Mouse (Mus musculus): ENCODE data around the gene Kcnj14.

Kcnj14 gene

DNA sequence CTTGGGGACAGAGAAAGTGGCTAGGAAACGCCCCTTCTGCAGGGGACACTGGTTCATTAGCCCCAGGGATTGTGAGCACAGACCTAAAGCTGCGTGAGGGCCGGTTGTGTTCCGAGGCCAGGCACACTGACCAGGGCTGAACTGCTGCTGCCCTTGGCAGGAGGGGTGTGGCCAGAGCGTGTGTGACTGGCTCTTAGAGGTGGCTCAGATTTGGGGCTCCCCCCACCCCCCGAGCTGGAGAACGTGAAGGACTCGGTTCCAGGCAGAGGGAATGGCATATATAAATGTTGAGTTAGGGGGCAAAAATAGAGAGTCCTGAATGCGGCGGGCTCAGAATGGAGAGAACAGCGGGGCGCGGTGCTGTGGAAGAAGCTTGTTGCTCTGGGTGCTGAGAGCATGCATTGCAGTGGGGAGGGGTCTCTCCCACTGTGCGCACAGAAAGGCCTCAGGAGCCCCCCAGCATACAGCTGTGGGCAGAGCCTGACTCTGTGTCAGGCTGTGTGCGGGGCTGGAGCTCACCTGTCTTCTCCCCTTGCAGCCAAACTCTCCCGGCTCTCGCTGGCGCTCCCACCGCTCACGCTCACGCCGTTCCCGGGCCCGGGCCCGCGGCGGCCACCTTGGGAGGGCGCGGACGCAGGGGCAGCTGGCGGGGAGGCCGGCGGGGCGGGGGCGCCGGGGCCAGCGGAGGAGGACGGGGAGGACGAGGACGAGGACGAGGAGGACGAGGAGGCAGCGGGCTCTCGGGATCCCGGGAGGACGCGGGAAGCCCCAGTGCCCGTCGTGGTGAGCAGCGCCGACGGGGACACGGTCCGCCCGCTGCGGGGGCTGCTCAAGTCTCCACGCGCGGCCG lies 26.7 kb downstream of the Kcnj14 start:
- no peak for DNase-seq (ENCODE audit: low read depth, low spot score)

DNA sequence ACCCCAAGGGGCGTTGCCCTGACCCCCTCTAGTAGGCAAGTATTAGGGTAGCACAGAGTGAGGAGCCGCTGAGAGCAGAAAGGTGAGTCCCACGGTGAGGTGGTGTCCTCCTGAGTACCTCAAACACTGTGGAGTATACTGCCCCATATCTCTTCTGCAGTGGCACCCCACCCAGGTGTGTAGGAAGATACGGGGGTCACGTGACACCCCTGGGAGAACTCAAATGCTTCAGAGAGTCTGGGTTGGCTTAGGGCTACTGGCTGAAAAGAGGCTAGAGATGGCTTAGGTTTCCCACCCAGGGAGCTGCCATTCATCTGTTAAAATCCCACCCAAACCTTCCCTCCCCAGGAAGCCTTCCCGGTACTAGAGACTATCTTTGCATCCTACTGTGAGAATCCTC lies 27.6 kb downstream of the Kcnj14 start:
- no peak for DNase-seq (ENCODE audit: low read depth, low spot score)

DNA sequence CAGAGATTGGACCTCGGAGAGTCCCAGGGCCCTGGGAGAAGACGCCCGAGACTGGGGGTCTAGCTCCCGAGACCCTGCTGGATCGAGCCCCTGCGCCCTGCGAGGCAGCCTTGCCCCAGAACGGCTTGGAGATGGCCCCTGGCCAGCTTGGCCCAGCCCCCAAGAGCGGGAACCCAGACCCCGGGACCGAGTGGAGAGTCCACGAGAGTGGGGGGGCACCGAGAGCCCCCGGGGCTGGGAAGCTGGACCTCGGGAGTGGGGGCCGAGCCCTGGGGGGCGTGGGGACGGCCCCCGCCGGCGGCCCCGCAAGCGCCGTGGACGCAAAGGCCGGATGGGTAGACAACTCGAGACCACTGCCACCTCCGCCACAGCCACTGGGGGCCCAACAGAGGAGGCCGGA lies 29.6 kb downstream of the Kcnj14 start:
- DNase-seq (ENCODE audit: low read depth, low spot score) = no peak

DNA sequence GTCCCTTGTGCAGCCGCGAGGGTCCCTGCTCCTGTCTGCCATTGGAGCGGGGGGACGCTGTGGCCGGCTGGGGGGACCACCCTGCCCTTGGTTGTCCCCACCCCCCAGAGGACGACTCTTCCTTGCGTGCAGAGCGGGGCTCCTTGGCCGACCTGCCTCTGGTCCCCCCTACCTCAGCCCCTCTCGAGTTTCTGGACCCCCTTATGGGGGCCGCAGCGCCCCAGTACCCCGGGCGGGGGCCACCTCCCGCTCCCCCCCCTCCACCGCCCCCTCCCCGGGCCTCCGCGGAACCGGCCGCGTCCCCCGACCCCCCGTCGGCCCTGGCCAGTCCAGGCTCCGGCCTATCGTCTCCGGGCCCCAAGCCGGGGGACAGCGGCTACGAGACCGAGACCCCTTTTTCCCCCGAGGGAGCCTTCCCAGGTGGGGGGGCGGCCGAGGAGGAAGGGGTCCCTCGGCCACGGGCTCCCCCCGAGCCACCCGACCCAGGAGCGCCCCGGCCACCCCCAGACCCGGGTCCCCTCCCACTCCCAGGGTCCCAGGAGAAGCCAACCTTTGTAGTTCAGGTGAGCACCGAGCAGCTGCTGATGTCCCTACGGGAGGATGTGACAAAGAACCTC lies 30.5 kb downstream of the Kcnj14 start:
- DNase-seq (ENCODE audit: low read depth, low spot score) = no peak

DNA sequence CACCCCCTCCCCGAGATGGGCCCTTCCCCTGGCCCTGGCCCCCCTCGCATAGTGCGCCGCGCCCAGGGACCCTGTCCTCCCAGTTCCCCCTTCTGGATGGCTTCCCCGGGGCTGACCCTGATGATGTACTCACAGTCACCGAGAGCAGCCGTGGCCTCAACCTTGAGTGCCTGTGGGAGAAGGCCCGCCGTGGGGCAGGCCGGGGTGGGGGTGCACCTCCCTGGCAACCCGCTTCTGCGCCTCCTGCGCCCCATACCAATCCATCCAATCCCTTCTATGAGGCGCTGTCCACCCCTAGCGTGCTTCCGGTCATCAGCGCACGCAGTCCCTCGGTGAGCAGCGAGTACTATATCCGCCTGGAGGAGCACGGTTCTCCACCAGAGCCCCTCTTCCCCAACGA lies 31.3 kb downstream of the Kcnj14 start:
- DNase-seq (ENCODE audit: low read depth, low spot score) = no peak

DNA sequence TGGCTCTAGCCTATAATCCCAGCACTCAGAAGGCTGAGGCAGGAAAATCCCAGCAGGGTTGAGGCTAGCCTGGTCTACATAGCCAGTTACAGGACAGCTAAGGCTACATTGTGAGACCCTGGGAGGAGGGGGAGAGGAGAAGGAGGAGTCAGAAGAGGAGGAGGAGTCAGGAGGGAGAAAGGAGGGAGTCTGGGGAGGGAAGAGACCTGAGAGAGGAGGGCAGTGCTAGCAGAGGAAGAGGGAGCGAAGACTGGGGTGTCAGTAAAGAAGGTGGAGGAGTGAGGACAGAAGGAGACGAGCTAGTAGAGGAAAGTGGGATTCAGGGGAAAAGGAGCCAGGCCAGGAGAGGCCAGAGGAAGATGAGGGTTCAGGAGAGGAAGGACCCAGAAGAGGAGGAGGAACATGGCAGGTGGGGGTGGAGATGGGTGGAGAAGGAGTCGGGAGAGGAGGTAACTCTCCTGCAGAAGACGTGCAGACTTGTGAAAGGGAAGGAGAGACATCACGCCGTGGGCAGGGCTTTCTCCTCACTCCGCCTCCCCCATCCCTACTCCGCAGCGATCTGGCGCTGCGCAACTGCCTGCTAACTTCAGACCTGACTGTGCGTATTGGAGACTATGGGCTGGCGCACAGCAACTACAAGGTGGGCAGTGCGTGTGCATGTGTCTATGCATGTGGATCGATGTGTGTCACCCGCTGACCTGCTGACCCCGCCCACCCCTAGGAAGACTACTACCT lies 32.7 kb downstream of the Kcnj14 start:
- DNase-seq (ENCODE audit: low read depth, low spot score) = no peak

DNA sequence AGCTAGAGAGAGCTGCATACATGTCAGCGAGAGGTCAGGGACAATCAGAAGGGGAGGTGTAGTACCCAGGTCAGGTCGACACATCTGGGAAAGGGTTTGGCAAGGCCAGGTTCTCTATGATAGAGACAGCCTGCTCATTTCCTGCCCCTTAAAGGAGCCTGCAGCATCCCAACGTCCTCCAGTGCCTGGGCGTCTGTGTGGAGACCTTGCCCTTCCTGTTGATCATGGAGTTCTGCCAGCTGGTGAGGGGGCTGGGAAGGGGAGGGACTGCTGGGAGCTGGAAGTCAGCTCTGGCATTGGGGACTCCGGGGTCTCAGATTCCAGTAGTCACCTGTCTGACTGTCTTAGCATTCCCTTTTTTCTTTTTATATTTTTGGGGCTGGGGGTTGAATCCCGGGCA lies 33.9 kb downstream of the Kcnj14 start:
- no peak for DNase-seq (ENCODE audit: low read depth, low spot score)

DNA sequence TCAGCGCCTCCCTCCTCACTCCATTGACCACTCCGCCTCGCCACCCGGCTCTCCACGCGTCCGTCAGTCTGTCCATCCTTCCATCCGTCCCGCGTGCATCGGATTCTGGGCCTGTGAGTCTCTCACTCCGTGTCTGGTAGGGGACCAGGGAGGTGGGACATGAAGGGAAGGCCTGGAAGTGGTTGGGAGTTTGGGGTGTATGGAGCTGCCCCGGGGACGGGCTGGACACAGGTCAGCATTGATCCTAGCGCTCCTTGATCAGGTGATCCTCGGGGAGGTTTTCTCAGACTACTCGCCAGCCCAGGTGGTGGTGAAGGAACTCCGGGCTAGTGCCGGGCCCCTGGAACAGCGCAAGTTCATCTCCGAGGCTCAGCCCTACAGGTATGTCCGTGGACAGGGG lies 36.9 kb downstream of the Kcnj14 start:
- no peak for DNase-seq (ENCODE audit: low read depth, low spot score)

DNA sequence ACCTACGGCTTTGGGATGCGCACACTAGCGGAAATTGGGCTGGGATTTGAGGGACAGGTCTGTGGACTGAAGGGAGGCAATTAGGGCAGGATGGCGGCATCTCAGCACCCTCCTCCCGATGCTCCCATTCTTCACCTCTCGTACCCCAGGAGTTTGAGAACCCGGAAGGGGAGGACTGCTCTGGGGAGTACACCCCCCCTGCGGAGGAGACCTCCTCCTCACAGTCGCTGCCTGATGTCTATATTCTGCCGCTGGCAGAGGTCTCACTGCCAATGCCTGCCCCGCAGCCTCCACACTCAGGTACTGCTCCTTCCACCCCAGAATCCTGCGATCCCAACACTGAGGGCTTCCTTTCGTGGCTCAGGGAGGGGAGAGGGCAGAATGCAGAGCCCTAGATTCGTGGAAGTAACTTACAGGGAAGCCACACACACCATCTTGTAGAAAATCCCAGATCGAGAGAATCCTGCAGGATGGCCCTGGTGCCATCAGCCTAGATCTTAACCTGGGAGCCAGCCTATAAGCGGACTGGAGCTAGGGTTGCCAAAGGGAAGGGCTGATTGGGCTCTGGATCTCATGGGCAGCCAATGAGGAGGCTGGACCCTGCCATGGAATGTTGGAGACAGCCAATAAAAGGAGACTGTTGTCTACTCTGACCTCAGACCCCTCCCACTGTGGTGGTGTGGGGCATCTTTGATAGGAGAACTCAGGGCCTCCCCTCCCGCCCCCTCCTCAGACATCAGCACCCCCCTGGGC lies 37.7 kb downstream of the Kcnj14 start:
- no peak for DNase-seq (ENCODE audit: low read depth, low spot score)

DNA sequence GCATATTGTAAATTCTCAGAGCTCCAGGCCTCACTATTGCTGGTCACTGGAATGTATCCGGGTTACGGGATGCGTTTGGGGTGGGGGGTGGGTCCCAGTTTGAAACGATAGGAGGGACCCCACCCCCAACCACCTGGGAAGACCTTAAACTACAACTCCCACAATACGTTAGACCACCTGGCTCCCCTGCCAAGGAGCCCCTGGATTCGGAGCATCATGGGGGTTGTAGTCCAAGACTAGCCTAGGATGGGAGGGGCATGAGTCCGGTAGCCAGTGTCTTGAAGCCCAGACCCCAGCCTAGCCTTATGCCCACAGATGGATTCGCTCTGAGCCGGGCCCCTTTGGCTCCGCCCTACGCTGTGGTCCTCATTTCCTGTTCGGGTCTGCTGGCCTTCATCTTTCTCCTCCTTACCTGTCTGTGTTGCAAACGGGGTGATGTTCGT lies 38.4 kb downstream of the Kcnj14 start:
- peak; percentile 46 for DNase-seq (ENCODE audit: low read depth, low spot score)

DNA sequence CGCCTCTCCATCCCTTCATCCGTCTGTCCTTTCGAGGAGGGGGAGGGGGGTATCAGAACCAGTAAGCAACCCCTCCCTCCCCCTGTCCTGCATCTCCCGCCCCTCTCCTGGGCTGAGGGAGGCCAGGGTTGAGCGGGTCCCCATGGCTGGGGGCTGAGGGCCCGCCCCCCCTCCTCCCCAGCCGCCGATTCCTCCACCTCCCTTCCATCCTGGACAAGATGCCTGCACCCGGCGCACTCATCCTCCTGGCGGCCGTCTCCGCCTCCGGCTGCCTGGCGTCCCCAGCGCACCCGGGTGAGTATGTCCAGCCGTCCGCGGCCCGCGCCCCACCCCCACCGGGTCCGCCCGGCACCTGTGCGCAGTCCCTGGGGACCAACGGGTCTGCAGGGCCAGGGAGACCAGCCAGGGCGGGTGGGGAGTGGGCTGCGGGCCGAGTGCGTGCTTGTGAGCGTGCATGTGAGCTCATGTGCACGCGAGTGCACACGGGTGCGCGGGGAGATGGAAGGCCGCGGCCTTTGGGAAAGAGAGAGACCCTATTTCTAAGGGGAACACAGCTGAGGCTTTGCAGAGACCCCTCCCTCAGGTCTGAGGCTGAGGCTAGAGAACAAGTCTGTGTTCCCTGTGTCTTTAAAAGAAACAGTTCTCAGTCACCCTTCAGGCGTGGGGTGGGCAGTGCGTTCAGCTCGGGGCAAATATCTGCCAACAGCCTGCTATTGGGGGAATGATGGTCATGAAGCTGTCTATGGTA lies 39.0 kb downstream of the Kcnj14 start:
- DNase-seq (ENCODE audit: low read depth, low spot score) = no peak

DNA sequence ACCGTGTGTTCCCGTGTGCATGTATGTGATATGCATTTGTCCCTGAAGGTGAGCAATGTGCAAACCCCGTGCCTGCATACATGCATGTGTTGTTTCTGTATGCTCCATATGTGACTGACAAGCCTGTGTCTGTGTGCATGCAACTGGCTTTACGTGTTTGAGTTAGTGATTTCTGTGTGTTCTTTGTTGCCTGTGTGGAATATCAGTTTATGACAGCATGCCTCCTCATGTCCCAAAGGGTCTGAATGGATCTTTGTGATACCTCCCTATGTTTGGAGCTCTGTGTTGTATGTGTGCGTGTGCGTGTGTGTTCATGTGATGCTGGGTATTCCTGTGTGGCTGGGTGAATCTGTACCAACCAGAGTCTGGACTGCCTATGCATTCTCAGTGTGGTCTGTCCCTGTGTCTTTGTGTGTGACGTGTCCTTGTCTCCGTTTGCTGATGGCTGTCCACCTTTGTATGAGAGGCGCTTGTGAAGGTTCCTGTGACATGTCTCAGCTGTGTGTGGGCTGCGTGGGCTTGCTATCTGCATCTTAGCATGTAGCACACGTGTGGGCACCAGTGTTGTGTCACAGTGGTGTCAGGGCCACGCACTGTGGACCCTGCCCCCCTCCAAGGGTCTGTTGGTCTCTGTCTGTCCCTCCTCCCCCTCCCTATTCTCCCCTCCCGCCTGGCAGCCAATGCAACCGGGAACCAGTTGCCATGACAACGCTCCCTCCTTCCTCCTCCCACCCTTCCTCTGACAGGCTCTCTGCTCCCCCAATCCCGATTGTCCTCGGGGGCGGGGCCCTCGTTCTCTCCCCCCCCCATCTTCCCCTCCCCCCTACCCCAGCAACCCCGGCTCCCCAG lies 39.8 kb downstream of the Kcnj14 start, which contains the start of gene Sult2b1:
Gene Sult2b1 (minus strand): TSS at position 146 of the 849 bp plus-strand sequence.
- DNase-seq (ENCODE audit: low read depth, low spot score) = peak; percentile 68

DNA sequence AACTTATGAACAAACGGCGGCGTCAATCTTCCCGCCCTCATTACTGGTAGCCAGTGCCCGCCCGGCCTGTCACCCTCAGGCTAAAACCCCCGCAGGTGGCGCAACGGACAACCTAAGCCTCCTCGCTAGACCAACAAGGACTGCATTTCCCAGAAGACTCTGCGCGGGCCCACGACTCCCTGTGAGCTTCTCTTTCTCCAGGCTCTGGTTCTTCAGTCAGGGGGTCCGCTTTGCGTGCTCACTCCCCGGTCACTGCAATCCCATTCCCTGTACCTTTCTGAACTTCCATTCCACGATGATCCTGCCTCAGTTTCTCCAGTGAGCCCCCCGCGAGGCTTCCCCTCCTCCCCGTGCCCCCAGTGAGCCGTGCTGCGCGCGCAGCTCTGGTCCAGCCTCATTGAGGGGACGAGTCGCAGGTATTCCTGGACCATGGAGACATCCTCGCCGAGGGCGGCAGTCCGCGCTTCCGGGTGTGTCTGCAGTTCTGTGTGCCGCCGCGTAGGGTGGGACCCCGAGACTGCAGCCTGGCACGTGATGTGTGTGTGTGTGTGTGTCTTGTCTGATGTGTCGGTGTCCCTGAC lies 41.0 kb downstream of the Kcnj14 start, which contains the start of gene Lmtk3:
Gene Lmtk3 (plus strand): TSS at position 228 of the 581 bp plus-strand sequence.
- peak; percentile 42 for DNase-seq (ENCODE audit: low read depth, low spot score)

DNA sequence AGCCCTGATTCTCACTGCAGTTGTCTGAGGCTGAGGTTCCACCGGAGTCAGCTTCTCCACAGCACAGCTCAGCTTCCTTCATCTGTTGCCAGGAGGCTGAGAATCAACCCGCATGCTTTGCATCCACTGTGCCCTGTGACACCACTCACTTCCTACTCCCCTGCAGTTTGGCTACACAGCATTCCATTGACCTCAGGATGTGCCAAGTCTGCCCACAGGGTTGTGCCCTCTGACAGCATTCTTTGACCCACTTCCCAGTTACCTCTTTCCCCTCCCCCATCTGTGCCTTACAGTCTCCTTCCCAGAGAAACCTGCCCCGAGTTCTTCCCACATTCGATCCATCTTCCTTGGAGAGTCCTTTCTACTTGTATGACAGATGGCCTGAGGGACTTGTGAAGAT lies 42.3 kb downstream of the Kcnj14 start:
- DNase-seq (ENCODE audit: low read depth, low spot score) = no peak

DNA sequence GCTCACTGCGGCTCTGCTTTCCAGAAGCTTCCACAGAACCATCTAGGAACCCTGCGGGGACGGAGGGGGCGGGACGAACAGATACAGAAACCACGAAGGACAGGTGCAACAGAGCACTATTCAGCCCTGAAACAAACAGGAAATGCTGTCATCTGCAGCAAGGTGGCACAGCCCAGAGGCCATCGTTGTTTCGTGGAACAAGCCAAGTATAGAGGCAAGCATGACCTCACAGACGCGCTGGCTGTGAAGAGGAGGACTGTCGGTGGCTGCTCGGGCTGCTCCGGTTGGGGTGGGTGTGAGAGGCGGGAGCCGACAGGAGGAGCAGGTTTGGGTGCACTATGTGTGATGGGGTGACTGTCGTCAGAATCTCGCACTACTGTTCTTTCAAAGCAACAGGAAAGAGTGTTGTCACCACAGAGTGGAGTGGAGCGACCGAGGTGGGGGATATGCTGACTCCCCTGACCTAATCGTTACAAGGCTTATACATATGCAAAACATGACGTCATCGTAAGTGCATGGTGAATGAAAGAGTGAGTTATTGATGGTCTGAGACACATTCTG lies 45.4 kb downstream of the Kcnj14 start:
- DNase-seq (ENCODE audit: low read depth, low spot score) = no peak

DNA sequence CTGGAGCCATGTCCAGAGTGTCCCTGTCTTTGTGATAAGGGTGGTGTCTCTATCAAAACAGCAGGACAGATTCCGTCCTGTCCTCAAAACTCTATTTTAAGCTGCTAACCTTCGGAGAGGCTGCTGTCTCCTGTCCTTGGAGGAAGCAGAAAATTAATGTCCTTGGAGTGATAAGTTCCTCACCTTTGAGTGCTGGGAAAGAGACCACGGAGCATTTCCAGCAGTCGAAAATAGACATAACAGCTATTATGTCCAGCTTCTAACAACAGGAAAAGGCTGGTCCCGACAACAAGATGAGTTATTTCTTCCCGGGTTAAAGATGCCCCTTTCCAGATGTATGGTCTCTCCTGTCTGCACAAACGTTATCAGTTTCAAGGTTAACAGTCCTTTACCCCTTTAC lies 49.3 kb downstream of the Kcnj14 start:
- DNase-seq (ENCODE audit: low read depth, low spot score) = no peak

DNA sequence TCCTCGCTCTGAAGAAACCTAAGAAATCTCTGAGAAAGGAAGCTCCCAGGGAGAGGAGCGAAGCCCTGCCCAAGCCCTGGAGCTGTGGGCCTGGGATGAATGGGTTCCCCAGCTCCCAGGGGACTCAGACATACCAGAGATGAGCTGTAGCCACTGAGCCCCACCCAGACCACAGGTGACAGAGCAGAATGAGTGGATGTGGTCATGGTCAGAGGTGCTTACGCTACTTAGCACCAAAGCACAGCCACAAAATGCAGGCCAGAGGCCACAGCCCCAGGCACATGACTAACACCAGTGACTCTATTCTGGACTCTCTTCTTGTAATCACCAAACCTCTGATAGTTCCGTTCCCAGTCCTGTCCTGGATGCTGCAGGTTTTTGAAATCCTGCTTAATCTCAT lies 53.5 kb downstream of the Kcnj14 start:
- DNase-seq (ENCODE audit: low read depth, low spot score) = no peak

DNA sequence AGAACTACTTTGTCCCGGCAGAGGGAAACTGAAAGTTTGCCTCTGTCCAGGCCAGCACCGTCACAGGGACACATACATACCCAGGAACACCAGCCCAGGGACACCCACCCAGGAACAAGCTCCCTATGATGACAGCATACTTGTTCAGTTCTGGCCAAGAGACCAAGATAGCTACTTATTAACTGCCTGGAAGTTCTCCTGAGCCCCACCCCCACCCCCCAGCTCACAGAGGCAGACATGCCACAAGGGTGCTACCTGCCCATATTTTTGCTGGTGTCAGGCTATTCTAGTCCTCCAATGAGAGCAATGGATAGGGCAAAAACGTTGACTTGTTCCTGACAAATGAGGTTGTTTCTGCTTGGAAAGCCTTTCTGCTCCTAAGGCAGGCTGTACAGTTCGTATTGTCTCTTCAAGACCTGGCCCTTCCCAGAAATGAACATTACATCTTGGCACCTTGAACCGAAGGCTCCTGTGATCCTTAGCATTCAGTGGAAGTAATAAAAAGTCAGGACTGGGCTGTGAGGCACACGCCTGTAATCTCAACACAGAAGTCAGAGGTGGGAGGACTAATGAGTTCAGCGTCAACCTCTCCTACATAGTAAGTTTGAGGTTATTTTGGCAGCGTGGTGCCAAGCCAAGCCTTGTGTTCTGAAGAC lies 54.0 kb downstream of the Kcnj14 start:
- no peak for DNase-seq (ENCODE audit: low read depth, low spot score)

DNA sequence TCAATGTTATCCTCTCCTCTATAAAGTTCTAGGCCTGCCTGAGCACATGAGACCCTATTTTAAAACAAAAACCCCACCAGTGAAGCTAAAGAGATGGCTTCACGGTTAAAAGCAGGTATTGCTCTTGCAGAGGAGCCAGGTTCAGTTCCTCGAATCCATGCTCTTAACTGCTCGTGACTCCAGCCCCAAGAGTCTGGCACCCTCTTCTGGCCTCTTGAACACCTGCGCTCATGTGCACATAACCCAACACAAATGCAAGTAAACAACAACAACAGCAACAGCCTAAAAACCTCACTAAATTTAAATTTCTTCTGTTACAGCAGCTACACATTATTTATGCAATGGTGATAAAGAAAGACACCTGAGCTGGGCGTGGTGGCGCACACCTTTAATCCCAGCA lies 57.1 kb downstream of the Kcnj14 start:
- DNase-seq (ENCODE audit: low read depth, low spot score) = no peak

All from retina, postnatal 7 days (tissue).